Mouse (Mus musculus): ENCODE data around the gene Slc44a1.

- TF ChIP-seq CTCF (IDR thresholded peaks at IDR 0.05; ENCODE audit: control insufficient read depth, insufficient read depth, low read length) (no peak), POLR2A (IDR thresholded peaks at IDR 0.05; ENCODE audit: borderline replicate concordance, control insufficient read depth, low read depth, low read length) (no peak)
These were observed 19.5 kb downstream of the Slc44a1 start for GRCm38 (mm10) chr4:53459697-53460096.

All from bone marrow, adult 2 months (tissue).